Mouse (Mus musculus): Measurements from ENCODE around the gene Foxq1.

The Foxq1 gene

GRCm38 (mm10) chr13:31555834-31556233 is at the start of gene Foxq1:
TSS of gene Foxq1 (plus strand) at chr13:31556134.
- DNase-seq (ENCODE audit: low read depth): no peak

GRCm38 (mm10) chr13:31506494-31507167 is 49.3 kb upstream of the Foxq1 start:
- DNase-seq (ENCODE audit: low read depth): no peak

- DNase-seq (ENCODE audit: low read depth): no peak
Observed at GRCm38 (mm10) chr13:31515261-31515660, 40.7 kb upstream of the Foxq1 start.

- no peak for DNase-seq (ENCODE audit: low read depth)
Observed at GRCm38 (mm10) chr13:31518411-31518886, 37.5 kb upstream of the Foxq1 start.

- no peak for DNase-seq (ENCODE audit: low read depth)
Observed at GRCm38 (mm10) chr13:31518971-31519370, 37.0 kb upstream of the Foxq1 start.

GRCm38 (mm10) chr13:31524976-31525375 is 31.0 kb upstream of the Foxq1 start:
- DNase-seq (ENCODE audit: low read depth): no peak

- DNase-seq (ENCODE audit: low read depth): no peak
Observed at GRCm38 (mm10) chr13:31531186-31531585, 24.7 kb upstream of the Foxq1 start.

GRCm38 (mm10) chr13:31531651-31532061 is 24.3 kb upstream of the Foxq1 start:
- no peak for DNase-seq (ENCODE audit: low read depth)

- DNase-seq (ENCODE audit: low read depth): no peak
Observed at GRCm38 (mm10) chr13:31534726-31535125, 21.2 kb upstream of the Foxq1 start.

GRCm38 (mm10) chr13:31543021-31543420 is 12.9 kb upstream of the Foxq1 start:
- no peak for DNase-seq (ENCODE audit: low read depth)

- no peak for DNase-seq (ENCODE audit: low read depth)
Observed at GRCm38 (mm10) chr13:31546784-31547183, 9.2 kb upstream of the Foxq1 start.

GRCm38 (mm10) chr13:31547204-31547603 is 8.7 kb upstream of the Foxq1 start:
- DNase-seq (ENCODE audit: low read depth): no peak

GRCm38 (mm10) chr13:31547610-31548009 is 8.3 kb upstream of the Foxq1 start:
- no peak for DNase-seq (ENCODE audit: low read depth)

- DNase-seq (ENCODE audit: low read depth): no peak
Observed at GRCm38 (mm10) chr13:31556964-31557767, 1.2 kb downstream of the Foxq1 start.

GRCm38 (mm10) chr13:31557768-31558520 is 2.0 kb downstream of the Foxq1 start:
- no peak for DNase-seq (ENCODE audit: low read depth)

- no peak for DNase-seq (ENCODE audit: low read depth)
Observed at GRCm38 (mm10) chr13:31558521-31559418, 2.8 kb downstream of the Foxq1 start, which contains the start of gene A530084C06Rik. TSS of gene A530084C06Rik (minus strand) at chr13:31559333.

- DNase-seq (ENCODE audit: low read depth): no peak
Observed at GRCm38 (mm10) chr13:31559419-31560144, 3.6 kb downstream of the Foxq1 start.

GRCm38 (mm10) chr13:31564394-31564793 is 8.5 kb downstream of the Foxq1 start:
- DNase-seq (ENCODE audit: low read depth): no peak

GRCm38 (mm10) chr13:31567099-31567498 is 11.2 kb downstream of the Foxq1 start:
- DNase-seq (ENCODE audit: low read depth): no peak

- no peak for DNase-seq (ENCODE audit: low read depth)
Observed at GRCm38 (mm10) chr13:31567617-31568294, 11.8 kb downstream of the Foxq1 start.

Measured in c-Kit-positive CD71-negative TER-119-negative erythroid progenitor cells, embryonic 14.5 days (primary cell).